Mouse (Mus musculus) forebrain, embryonic 16.5 days (tissue): ENCODE measurements around the gene Cyct. TPM values are rescaled to one million over a fixed set of nuclear protein-coding genes. Genes with fewer than 3 reads are reported as not detected.

Experiments used
- ATAC-seq: fragments of 200-750 bp; cut with Nextera tagmentation; 2 replicates; pipeline ENCODE4 v1.8.0; 2017; ENCODE audit warnings: mild to moderate bottlenecking, moderate library complexity
- H3K27ac ChIP-seq: fragments of 300-500 bp; sonication (generic); 2 replicates; pipeline ENCODE4 v1.5.1; 2014; ENCODE audit warnings: low read length, control low read depth
- H3K27me3 ChIP-seq: fragments of 300-500 bp; sonication (generic); replicated peaks from 2 replicates; pipeline ENCODE4 v1.6.1; 2014; ENCODE audit warnings: low read length; ENCODE audit not compliant: control insufficient read depth, insufficient read depth
- H3K36me3 ChIP-seq: fragments of 300-500 bp; sonication (generic); 2 replicates; pipeline ENCODE4 v1.6.1; 2014; ENCODE audit not compliant: control insufficient read depth, insufficient read depth
- H3K4me1 ChIP-seq: fragments of 300-500 bp; sonication (generic); replicated peaks from 2 replicates; pipeline ENCODE4 v1.6.1; 2014; ENCODE audit warnings: low read length; ENCODE audit not compliant: control insufficient read depth, insufficient read depth
- H3K4me2 ChIP-seq: fragments of 300-500 bp; sonication (generic); 2 replicates; pipeline ENCODE4 v1.6.1; 2014; ENCODE audit warnings: mild to moderate bottlenecking, low read length, control low read depth
- H3K4me3 ChIP-seq: fragments of 300-500 bp; sonication (generic); replicated peaks from 2 replicates; pipeline ENCODE4 v1.5.1; 2014; ENCODE audit warnings: mild to moderate bottlenecking, low read length, control low read depth
- H3K9ac ChIP-seq: fragments of 300-500 bp; sonication (generic); replicated peaks from 2 replicates; pipeline ENCODE4 v1.6.1; 2014; ENCODE audit warnings: low read depth, low read length, control low read depth
- H3K9me3 ChIP-seq: fragments of 300-500 bp; sonication (generic); 2 replicates; pipeline ENCODE4 v1.6.1; 2016; ENCODE audit warnings: low read length; ENCODE audit not compliant: control insufficient read depth
- WGBS: fragments of 180-500 bp; shearing (Covaris S2); extraction: QIAGEN DNeasy Blood & Tissue Kit; methylation state at CpG from one replicate; pipeline ENCODE4 v1.1.7; 2014; 5-methylcytosine and 5-hydroxymethylcytosine counted together
- polyA plus RNA-seq: library from polyadenylated mRNA; unstranded; fragments of >200 nt; fragmentation: Nextera tagmentation; extraction: Ambion mirVana; gene quantifications from 2 replicates; pipeline ENCODE4 v1.2.1, GENCODE M21; 2015

Gene Cyct
- polyA plus RNA-seq = not detected in 2 replicates

DNA sequence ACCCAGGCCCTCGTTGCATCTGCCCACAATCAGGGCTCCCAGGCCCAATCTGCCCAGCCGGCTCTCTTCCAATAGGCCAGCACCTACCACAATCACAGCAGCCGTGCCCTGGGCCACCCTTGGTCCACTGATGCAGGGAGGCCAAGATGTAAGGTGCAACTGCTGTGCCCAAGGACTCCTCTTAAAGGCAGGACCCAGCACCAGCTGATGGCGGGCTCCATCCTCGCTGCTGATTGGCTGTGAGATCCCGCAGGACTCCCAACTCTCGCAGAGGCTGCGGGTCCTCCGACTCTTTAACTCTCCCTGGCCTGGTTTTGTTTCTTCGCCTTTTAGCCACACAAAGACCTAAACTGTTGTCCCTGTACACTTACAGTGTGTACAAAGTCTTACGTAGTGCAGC is at the start of gene Cyct:
Gene Cyct, minus strand, starts transcription at position 225 of the 400 bp plus-strand sequence.
- no peak within 1 kb of the TSS for H3K9ac ChIP-seq
- H3K4me1 ChIP-seq = no peaks in the 10 kb centered on the region
- H3K4me2 ChIP-seq = no peak within 1 kb of the TSS
- no peaks in the 10 kb centered on the region for H3K9me3 ChIP-seq
- ATAC-seq = no peak
- H3K27me3 ChIP-seq = no peaks in the 10 kb centered on the region
- H3K36me3 ChIP-seq = no peaks in the 10 kb centered on the region
- 90% methylated on average over 11 of the region's 11 CpGs for WGBS
- H3K4me3 ChIP-seq = no peak within 1 kb of the TSS
- H3K27ac ChIP-seq = no peak within 1 kb of the TSS

DNA sequence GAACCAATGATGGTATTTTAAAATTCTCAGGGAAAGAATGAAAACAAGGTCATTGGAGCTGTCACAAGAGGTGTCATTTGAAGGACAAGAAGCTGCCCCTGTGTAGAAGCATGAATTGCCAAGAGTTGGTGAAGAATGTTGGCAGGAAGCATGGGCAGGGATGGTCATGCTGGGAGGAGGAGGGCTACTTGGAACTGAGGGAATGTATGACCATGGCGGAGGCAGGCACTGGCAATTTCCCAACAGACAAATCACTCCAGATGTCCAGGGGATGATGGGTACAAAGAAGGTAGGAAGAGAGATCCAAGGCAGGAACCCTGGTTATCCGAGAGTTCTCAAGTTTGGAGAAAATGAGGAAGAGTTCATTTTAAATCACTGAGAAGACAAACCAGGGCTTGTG is 49.7 kb upstream of the Cyct start:
- no peak overlapping the region for H3K4me2 ChIP-seq
- no peaks in the 10 kb centered on the region for H3K9me3 ChIP-seq
- H3K4me1 ChIP-seq = peaks cover 7% of the 10 kb centered on the region
- no peaks in the 10 kb centered on the region for H3K27me3 ChIP-seq
- H3K36me3 ChIP-seq = no peaks in the 10 kb centered on the region
- H3K27ac ChIP-seq = no peak overlapping the region
- ATAC-seq = no peak
- no peak overlapping the region for H3K4me3 ChIP-seq
- no peak overlapping the region for H3K9ac ChIP-seq
- WGBS = 90% methylated on average over 2 of the region's 2 CpGs

DNA sequence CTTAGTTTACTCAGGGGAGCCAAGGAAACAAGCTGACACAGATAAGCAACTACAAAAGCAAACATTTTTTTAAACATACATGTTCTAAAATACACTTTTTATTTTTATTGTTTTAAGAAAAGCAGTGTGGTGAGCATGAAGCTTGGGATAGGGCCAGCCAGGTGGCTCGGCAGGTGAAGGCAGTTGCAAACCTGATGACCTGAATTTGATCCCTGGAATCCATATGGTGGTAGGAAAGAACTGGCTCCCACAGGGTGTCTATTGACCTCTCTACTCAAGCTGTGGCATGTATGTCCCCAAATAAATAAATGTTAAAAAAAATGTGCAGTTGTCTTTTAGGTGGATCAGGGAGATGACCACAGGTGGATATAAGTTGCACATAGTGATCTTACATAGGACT is 49.3 kb upstream of the Cyct start:
- Histone ChIP-seq H3K27me3 (0 out of 2 replicates have a peak, but pooled peaks cover 4% of the 10 kb centered on the region), H3K4me3 (no peak overlapping the region), H3K4me2 (no peak overlapping the region), H3K9me3 (no peaks in the 10 kb centered on the region), H3K36me3 (no peaks in the 10 kb centered on the region), H3K9ac (no peak overlapping the region), H3K4me1 (peaks cover 7% of the 10 kb centered on the region), H3K27ac (no peak overlapping the region)
- ATAC-seq = no peak
- WGBS = 88% methylated on average over 1 of the region's 1 CpGs

DNA sequence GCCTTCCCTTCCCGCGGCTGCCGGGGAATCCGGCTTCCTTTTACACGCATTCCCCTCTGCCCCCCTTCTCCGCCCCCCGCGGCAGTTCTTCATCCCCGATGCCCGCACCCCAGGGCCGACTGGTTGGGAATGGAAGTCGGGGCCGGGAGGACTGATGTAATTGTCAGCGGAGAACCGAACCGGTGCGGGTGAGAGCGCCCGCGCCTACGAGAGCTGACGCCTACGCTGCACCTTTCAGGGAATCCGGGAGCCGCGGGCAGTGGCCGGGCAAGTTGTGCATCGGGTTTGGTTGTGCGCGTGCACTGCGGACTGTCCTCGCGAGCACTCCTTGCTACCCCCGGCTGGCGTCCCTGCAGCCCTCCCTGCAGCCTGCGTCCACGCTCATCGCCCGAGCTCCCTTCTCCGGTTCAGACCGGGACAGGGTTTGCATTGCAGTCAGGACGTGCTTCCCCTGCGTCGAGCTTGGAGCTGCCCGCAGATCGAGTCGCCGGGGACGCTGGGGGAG is 46.7 kb upstream of the Cyct start:
- H3K4me3 ChIP-seq = peak overlapping the region; percentile 99
- H3K4me2 ChIP-seq = peak overlapping the region; percentile 66
- no peaks in the 10 kb centered on the region for H3K9me3 ChIP-seq
- ATAC-seq = peak; percentile 56
- no peaks in the 10 kb centered on the region for H3K36me3 ChIP-seq
- H3K4me1 ChIP-seq = peaks cover 7% of the 10 kb centered on the region
- 0 out of 2 replicates have a peak, but pooled peaks cover 9% of the 10 kb centered on the region for H3K27me3 ChIP-seq
- under 1% methylated on average over 48 of the region's 49 CpGs for WGBS
- peak overlapping the region; percentile 81 for H3K27ac ChIP-seq
- peak overlapping the region; percentile 97 for H3K9ac ChIP-seq

DNA sequence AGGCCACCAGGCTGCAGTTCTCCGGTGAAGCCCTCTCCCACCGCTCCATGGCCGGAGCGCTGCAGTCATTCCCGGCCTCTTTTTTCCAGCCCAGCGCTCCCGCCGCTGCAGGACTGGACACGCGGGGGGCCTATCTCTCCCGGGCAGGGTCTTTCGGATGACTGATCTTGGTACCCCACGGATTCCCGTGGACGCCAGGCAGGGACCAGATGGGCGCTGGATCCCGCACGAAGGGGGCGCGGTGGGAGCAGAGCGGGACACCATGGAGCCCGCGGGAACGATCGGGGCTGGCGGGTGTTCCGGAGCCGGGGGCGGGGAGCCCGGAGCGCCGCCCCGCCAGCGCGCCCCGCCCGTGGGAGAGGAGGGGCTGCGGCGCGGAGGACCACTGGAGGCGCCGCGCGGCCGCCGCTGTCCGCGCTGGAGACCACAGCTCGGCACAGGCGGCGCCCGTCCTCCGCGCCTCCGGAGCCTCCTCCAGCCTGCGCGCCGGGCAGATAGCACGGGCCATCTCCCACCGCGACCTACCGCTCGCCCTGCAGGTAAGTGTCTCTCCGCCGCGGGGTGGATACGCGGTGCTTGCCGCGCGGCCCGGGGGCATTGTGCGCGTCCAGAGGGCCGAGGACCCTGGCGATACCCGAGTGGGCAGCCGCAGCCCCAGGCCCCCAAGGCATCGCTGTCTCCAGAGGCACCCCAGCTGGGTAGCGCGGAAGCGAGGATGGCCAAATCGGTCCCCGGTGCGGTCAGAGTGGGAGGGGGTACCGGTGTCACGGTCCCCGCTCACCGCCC is 46.1 kb upstream of the Cyct start, which contains the start of gene Osbpl6:
Gene Osbpl6, plus strand, starts transcription at position 358 of the 786 bp plus-strand sequence.
- no peaks in the 10 kb centered on the region for H3K36me3 ChIP-seq
- peak within 1 kb of the TSS; percentile 81 for H3K27ac ChIP-seq
- ATAC-seq = peak; percentile 95
- H3K9ac ChIP-seq = peak within 1 kb of the TSS; percentile 97
- H3K4me1 ChIP-seq = peaks cover 7% of the 10 kb centered on the region
- WGBS = under 1% methylated on average over 76 of the region's 89 CpGs
- peak within 1 kb of the TSS; percentile 66 for H3K4me2 ChIP-seq
- H3K4me3 ChIP-seq = peak within 1 kb of the TSS; percentile 99
- no peaks in the 10 kb centered on the region for H3K9me3 ChIP-seq
- 0 out of 2 replicates have a peak, but pooled peaks cover 9% of the 10 kb centered on the region for H3K27me3 ChIP-seq

DNA sequence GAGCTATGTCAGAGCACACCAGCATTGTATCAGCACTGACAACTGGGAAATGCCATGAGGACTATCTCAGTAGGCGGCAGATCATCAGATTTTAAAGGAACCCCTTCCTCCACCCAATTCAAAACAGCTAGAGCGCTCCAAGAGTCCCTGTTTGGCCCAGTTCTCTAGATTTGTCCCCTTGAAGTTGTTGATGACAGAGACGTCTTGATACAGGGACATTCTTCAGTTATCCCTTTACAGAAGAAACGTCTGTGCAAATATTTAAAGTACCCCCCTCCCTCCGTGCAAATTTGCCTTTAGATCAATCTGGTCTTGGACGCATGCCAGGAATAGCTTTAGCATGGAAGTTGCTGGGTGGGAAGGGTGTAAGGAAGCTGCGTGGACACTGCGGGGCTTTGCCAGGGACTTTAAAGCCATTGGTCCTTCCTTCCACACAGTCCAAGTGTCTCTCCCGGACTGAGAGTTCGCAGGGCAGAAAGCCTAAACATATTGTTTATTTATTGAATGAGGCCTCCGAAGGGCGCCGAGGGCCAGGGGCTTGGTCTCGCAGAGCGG is 45.4 kb upstream of the Cyct start:
- Histone ChIP-seq H3K4me1 (peaks cover 7% of the 10 kb centered on the region), H3K27ac (peak overlapping the region; percentile 43; the same call in 1 of the 2 replicates), H3K4me2 (peak overlapping the region; percentile 66), H3K4me3 (peak overlapping the region; percentile 99), H3K9ac (peak overlapping the region; percentile 97), H3K36me3 (no peaks in the 10 kb centered on the region), H3K27me3 (0 out of 2 replicates have a peak, but pooled peaks cover 9% of the 10 kb centered on the region), H3K9me3 (no peaks in the 10 kb centered on the region)
- peak; percentile 46 for ATAC-seq
- under 1% methylated on average over 15 of the region's 15 CpGs for WGBS

DNA sequence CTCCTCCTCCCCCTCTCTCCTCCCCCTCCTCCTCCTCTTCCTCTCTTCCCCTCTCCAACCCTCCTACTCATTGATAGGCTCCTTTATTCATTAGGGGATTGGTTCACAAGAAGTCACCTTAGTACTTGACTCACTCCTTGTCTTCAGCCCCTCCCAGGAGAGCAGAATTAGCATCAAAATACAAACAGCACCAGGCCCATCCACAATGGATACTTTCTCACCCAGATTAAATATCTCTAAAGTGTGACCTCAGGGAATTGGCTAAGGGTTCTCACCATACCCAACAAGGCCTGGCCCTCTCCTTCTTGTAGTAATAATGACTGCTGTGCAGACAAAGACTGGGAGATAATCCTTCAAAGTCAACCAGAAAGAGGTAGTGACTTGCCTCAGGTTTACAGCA is 39.9 kb upstream of the Cyct start:
- Histone ChIP-seq H3K9me3 (no peaks in the 10 kb centered on the region), H3K4me1 (peaks cover 2% of the 10 kb centered on the region), H3K27ac (no peak overlapping the region), H3K9ac (no peak overlapping the region), H3K4me2 (no peak overlapping the region), H3K27me3 (0 out of 2 replicates have a peak, but pooled peaks cover 9% of the 10 kb centered on the region), H3K4me3 (no peak overlapping the region), H3K36me3 (no peaks in the 10 kb centered on the region)
- ATAC-seq = no peak

GRCm38 (mm10) chr2:76386531-76386930 is 26.3 kb upstream of the Cyct start:
- Histone ChIP-seq H3K4me2 (no peak overlapping the region), H3K4me3 (no peak overlapping the region), H3K9me3 (no peaks in the 10 kb centered on the region), H3K9ac (no peak overlapping the region), H3K4me1 (no peaks in the 10 kb centered on the region), H3K36me3 (peaks cover 10% of the 10 kb centered on the region), H3K27ac (no peak overlapping the region), H3K27me3 (no peaks in the 10 kb centered on the region)
- no peak for ATAC-seq

- Histone ChIP-seq H3K4me1 (no peaks in the 10 kb centered on the region), H3K9me3 (no peaks in the 10 kb centered on the region), H3K9ac (no peak overlapping the region), H3K4me3 (no peak overlapping the region), H3K4me2 (no peak overlapping the region), H3K27me3 (no peaks in the 10 kb centered on the region), H3K36me3 (peaks cover 31% of the 10 kb centered on the region), H3K27ac (no peak overlapping the region)
- ATAC-seq = no peak
- WGBS = 96% methylated on average over 19 of the region's 19 CpGs
These were observed 18.4 kb upstream of the Cyct start for GRCm38 (mm10) chr2:76378646-76379045.
